Mouse (Mus musculus) cerebellum, adult 2 months (tissue): Measurements from ENCODE around the gene Ube3a. TPM values are rescaled to one million over a fixed set of nuclear protein-coding genes. Genes with fewer than 3 reads are reported as not detected.
A peak's percentile ranks its signal among the peaks of the same experiment; 100 is the strongest.

Source experiments
- DNase-seq, 2 experiments: peaks; one replicate each; pipeline ENCODE4 v3.0.0; 2021
- H3K27ac ChIP-seq: fragments of 200-500 bp; 2 replicates; pipeline ENCODE4 v1.5.1; 2012; ENCODE audit warnings: low read length, control low read depth, inconsistent platforms; ENCODE audit not compliant: insufficient read depth
- H3K27me3 ChIP-seq: fragments of 200-500 bp; 2 replicates; pipeline ENCODE4 v1.6.1; 2012; ENCODE audit warnings: inconsistent platforms, mild to moderate bottlenecking, low read length, moderate library complexity; ENCODE audit not compliant: control insufficient read depth, insufficient read depth
- H3K4me1 ChIP-seq: fragments of 200-500 bp; 2 replicates; pipeline ENCODE4 v1.6.1; 2011; ENCODE audit warnings: low read length; ENCODE audit not compliant: control insufficient read depth, insufficient read depth
- H3K4me3 ChIP-seq: fragments of 200-500 bp; replicated peaks from 2 replicates; pipeline ENCODE3; 2011; ENCODE audit warnings: mild to moderate bottlenecking, low read depth, low read length, control low read depth; ENCODE audit not compliant: insufficient read depth
- CTCF ChIP-seq: fragments of 200-500 bp; IDR thresholded peaks from 2 replicates; pipeline ENCODE4 v1.5.1; 2011; ENCODE audit warnings: low read depth, mild to moderate bottlenecking, control low read depth, low read length, moderate library complexity, borderline replicate concordance; ENCODE audit not compliant: insufficient read depth
- POLR2A ChIP-seq: fragments of 200-500 bp; IDR thresholded peaks from 2 replicates; pipeline ENCODE4 v1.6.1; 2011; ENCODE audit warnings: low read length, control low read depth, borderline replicate concordance; ENCODE audit not compliant: insufficient read depth
- WGBS: fragments of 180-500 bp; shearing (Covaris S2); methylation state at CpG from one replicate; pipeline ENCODE4 v1.1.7; 2018; 5-methylcytosine and 5-hydroxymethylcytosine counted together
- polyA plus RNA-seq: library from polyadenylated mRNA; depleted of rRNA; stranded (reverse); fragments of >200 nt; gene quantifications from 2 replicates; pipeline ENCODE4 v1.2.3, GENCODE M21; 2012; rRNA removed

Ube3a gene
- polyA plus RNA-seq: 34.5 and 41.3 TPM in 2 replicates

- under 1% methylated on average over 50 of the region's 50 CpGs for WGBS
Measured at GRCm38 (mm10) chr7:59228045-59228865, at the start of gene Ube3a. Ube3a (plus strand) TSS chr7:59228750.

GRCm38 (mm10) chr7:59192831-59193230, 35.7 kb upstream of the Ube3a start:
- H3K4me3 ChIP-seq: no peak overlapping the region
- TF ChIP-seq CTCF (no peak), POLR2A (no peak)
- no peak overlapping the region for H3K27ac ChIP-seq
- DNase-seq: no peak
- H3K4me1 ChIP-seq: no peaks in the 10 kb centered on the region
- no peaks in the 10 kb centered on the region for H3K27me3 ChIP-seq

More at GRCm38 (mm10) chr7:59228045-59228865, at the start of gene Ube3a:
- Histone ChIP-seq H3K27me3 (no peaks in the 10 kb centered on the region), H3K4me3 (peak within 1 kb of the TSS; percentile 82), H3K4me1 (no peaks in the 10 kb centered on the region; the same call in 1 of the 2 replicates), H3K27ac (peak within 1 kb of the TSS; percentile 85)
- DNase-seq: peak; percentile 98
- TF ChIP-seq POLR2A (peak; percentile 76), CTCF (no peak; the same call in 1 of the 2 replicates)

GRCm38 (mm10) chr7:59214911-59215310, 13.6 kb upstream of the Ube3a start:
- Histone ChIP-seq H3K4me3 (no peak overlapping the region), H3K27me3 (no peaks in the 10 kb centered on the region), H3K4me1 (no peaks in the 10 kb centered on the region), H3K27ac (no peak overlapping the region)
- TF ChIP-seq CTCF (no peak), POLR2A (no peak)
- DNase-seq: no peak
- WGBS: 81% methylated on average over 1 of the region's 1 CpGs

- no peaks in the 10 kb centered on the region for H3K4me1 ChIP-seq
- no peak overlapping the region for H3K27ac ChIP-seq
- H3K27me3 ChIP-seq: no peaks in the 10 kb centered on the region
- no peak overlapping the region for H3K4me3 ChIP-seq
- DNase-seq: no peak
- TF ChIP-seq CTCF (no peak), POLR2A (no peak)
- WGBS: 97% methylated on average over 1 of the region's 1 CpGs
Measured at GRCm38 (mm10) chr7:59221244-59221643, 7.3 kb upstream of the Ube3a start.

- no peak for DNase-seq
- under 1% methylated on average over 39 of the region's 39 CpGs for WGBS
- H3K4me1 ChIP-seq: no peaks in the 10 kb centered on the region; the same call in 1 of the 2 replicates
- peak overlapping the region; percentile 82 for H3K4me3 ChIP-seq
- H3K27me3 ChIP-seq: no peaks in the 10 kb centered on the region
- TF ChIP-seq CTCF: peak; percentile 36; the same call in 1 of the 2 replicates
- no peak for TF ChIP-seq POLR2A
- H3K27ac ChIP-seq: peak overlapping the region; percentile 85
Measured at GRCm38 (mm10) chr7:59228866-59229182, 274 bp downstream of the Ube3a start.

- H3K4me3 ChIP-seq: peak overlapping the region; percentile 82
- DNase-seq: no peak
- WGBS: under 1% methylated on average over 52 of the region's 52 CpGs
- no peak for TF ChIP-seq CTCF
- TF ChIP-seq POLR2A: 0 out of 2 replicates have a peak, but pooled peaks have one; percentile 12
- peak overlapping the region; percentile 85 for H3K27ac ChIP-seq
- H3K27me3 ChIP-seq: no peaks in the 10 kb centered on the region
- no peaks in the 10 kb centered on the region; the same call in 1 of the 2 replicates for H3K4me1 ChIP-seq
Measured at GRCm38 (mm10) chr7:59229183-59229911, 797 bp downstream of the Ube3a start.

- TF ChIP-seq CTCF: no peak
- no peak for TF ChIP-seq POLR2A
- no peak overlapping the region for H3K27ac ChIP-seq
- WGBS: 27% methylated on average over 4 of the region's 4 CpGs
- H3K4me1 ChIP-seq: no peaks in the 10 kb centered on the region; the same call in 1 of the 2 replicates
- H3K4me3 ChIP-seq: peak overlapping the region; percentile 82
- DNase-seq: no peak
- no peaks in the 10 kb centered on the region for H3K27me3 ChIP-seq
Measured at GRCm38 (mm10) chr7:59230304-59230703, 1.8 kb downstream of the Ube3a start.

GRCm38 (mm10) chr7:59230768-59231167, 2.2 kb downstream of the Ube3a start:
- no peak for TF ChIP-seq POLR2A
- TF ChIP-seq CTCF: no peak

More at GRCm38 (mm10) chr7:59230768-59231167, 2.2 kb downstream of the Ube3a start:
- no peak for DNase-seq
- WGBS: 20% methylated on average over 5 of the region's 5 CpGs
- no peak overlapping the region for H3K4me3 ChIP-seq
- no peak overlapping the region for H3K27ac ChIP-seq
- no peaks in the 10 kb centered on the region; the same call in 1 of the 2 replicates for H3K4me1 ChIP-seq
- H3K27me3 ChIP-seq: no peaks in the 10 kb centered on the region
